Mouse (Mus musculus): ENCODE results near the gene Bnc2. TPM values are rescaled to one million over a fixed set of nuclear protein-coding genes. Genes with fewer than 3 reads are reported as not detected.

The Bnc2 gene
- total RNA-seq, 2 experiments from 2014 or later: 2.8 to 8.7 TPM

DNA sequence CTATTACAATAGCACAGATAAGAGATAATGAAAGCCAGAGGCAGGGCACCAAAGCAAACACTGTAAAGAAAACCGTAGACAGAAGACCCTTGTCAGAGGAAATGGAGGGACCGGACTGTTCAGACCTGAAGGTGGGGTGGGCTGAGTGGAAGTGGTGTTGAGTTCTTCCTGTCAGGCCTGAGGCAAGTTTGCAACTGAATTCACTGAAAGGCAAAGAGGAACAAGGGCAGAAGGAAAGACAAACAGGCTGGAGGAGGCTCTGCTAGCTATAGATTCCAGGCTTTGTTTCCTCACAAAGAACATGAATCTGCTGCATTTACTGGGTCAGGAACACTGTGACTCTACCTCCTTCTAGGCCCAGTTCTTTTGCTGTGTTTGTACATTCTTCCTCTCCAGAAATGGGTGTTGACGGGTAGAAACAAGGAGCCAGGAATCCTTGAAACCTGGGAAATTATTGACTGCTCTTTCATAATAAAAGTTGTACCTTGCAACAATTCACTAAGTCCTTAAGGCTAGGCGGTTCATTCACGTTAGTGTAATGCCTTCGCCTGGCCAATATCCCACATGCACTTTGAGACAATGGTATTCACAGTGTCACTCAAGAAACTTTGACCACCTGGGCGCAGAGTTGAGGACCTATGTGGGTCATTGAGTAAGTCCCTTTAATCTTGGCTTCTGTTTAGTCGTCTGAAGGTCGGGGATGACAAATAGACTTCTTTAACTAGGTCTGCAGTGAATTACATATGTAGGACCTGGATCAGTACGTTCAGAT lies 445.7 kb downstream of the Bnc2 start:
- intact Hi-C loops (cut with DNase I): no loop called here

DNA sequence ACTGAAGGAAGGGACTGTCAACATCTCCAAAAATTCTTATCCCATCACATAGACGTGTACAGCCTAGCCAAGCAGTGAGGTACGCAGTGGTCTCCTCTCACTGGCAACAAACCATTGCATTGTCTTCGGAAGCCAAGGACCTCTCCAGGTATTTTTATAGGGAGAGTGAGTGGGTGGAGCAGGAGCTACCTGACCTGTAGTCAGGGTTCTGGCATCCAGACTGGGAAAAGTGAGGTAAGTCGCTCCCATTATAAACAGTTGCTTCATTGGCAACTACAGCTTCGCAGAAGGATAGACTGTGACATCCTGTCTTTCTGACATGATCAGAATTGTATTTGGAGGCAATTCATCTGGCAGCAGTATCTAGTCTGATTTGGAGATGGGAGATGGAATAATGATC lies 446.5 kb downstream of the Bnc2 start:
- H3K27ac ChIP-seq: no peak overlapping the region
- intact Hi-C loops (cut with DNase I): no loop called here
- DNase-seq: no peak
- no peak for TF ChIP-seq CTCF (IDR thresholded peaks at IDR 0.05)
- H3K4me3 ChIP-seq: no peak overlapping the region

More for the DNA sequence above, 445.7 kb downstream of the Bnc2 start:
- H3K27ac ChIP-seq: no peak overlapping the region
- no peak for TF ChIP-seq CTCF (IDR thresholded peaks at IDR 0.05)
- no peak for DNase-seq
- no peak overlapping the region for H3K4me3 ChIP-seq

Other genes with a start within 250 kb of the Bnc2 start
- 1 to 10 TPM in 1 of 2 experiments, under 1 TPM in 1; 0.99 to 1.5 TPM for gene Cntln, start 209.0 kb upstream of the Bnc2 start, total RNA-seq (2021)

Data from gastrocnemius, adult 2 months (tissue).